Mouse (Mus musculus): ENCODE measurements around the gene Hbq1a. TPM values are rescaled to one million over a fixed set of nuclear protein-coding genes. Genes with fewer than 3 reads are reported as not detected.
"Not testable (repeated sequence)": the region's sequence is repeated elsewhere in the genome, so short reads cannot be mapped to it uniquely, and the experiment has no call there.

The Hbq1a gene
- polyA plus RNA-seq, 1 experiment from 2014 or later = not detected

DNA sequence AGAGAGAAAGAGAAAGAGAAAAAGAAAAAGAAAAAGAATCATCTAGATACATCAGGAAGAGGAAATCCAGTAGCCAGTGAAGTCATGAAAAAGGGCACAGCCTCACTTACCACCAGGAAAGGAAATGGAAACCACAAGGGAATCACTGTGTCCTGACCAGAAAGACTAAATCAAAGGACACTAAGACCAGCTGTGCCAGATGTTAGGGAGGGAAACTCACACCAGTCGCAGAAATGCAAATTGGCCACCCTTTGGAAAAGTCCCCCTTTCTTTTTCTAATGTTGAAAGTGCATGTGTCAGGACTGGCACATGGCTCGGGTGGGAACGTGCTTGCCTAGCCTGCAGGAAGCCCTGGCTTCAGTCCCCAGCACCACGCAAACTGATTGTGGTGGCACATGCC lies 28.7 kb upstream of the Hbq1a start:
- WGBS = 55% methylated on average over 4 of the region's 4 CpGs
- Histone ChIP-seq H3K9me3 (replicated peaks) (no peaks in the 10 kb centered on the region), H3K36me3 (no peaks in the 10 kb centered on the region), H3K4me3 (no peak overlapping the region), H3K4me1 (peaks cover 17% of the 10 kb centered on the region), H3K27me3 (ENCODE audit: low read depth, poor library complexity, severe bottlenecking) (0 out of 2 replicates have a peak, but pooled peaks cover 11% of the 10 kb centered on the region), H3K27ac (replicated peaks) (no peak overlapping the region)
- no peak for DNase-seq (ENCODE audit: low spot score)

DNA sequence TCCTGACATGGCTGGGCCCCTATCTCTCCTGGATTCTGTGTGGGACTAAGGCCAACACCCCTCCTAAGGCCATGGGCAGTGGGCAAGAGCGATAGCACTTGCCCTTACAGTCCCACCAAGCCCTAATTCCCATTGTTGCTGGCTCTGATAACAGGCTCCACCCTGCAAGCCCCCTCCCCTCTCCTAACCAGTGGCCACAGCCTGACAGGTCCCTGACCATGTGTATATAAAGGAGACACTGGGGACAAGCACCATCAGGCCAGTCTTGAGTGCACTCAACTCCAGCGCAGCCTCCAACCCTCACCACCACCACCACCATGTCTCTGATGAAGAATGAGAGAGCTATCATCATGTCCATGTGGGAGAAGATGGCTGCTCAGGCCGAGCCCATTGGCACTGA lies 23.5 kb upstream of the Hbq1a start, which contains the start of gene Hba-x:
Gene Hba-x, plus strand, starts transcription at position 54 of the 400 bp plus-strand sequence.
- H3K27ac ChIP-seq (replicated peaks) = peak within 1 kb of the TSS; percentile 42; the same call in 1 of the 2 replicates
- no peak within 1 kb of the TSS for H3K4me3 ChIP-seq
- WGBS = 72% methylated on average over 3 of the region's 3 CpGs
- no peaks in the 10 kb centered on the region; the same call in 1 of the 2 replicates for H3K4me1 ChIP-seq
- DNase-seq (ENCODE audit: low spot score) = no peak
- no peaks in the 10 kb centered on the region for H3K36me3 ChIP-seq
- peaks cover 41% of the 10 kb centered on the region for H3K27me3 ChIP-seq (ENCODE audit: low read depth, poor library complexity, severe bottlenecking)
- no peaks in the 10 kb centered on the region for H3K9me3 ChIP-seq (replicated peaks)

DNA sequence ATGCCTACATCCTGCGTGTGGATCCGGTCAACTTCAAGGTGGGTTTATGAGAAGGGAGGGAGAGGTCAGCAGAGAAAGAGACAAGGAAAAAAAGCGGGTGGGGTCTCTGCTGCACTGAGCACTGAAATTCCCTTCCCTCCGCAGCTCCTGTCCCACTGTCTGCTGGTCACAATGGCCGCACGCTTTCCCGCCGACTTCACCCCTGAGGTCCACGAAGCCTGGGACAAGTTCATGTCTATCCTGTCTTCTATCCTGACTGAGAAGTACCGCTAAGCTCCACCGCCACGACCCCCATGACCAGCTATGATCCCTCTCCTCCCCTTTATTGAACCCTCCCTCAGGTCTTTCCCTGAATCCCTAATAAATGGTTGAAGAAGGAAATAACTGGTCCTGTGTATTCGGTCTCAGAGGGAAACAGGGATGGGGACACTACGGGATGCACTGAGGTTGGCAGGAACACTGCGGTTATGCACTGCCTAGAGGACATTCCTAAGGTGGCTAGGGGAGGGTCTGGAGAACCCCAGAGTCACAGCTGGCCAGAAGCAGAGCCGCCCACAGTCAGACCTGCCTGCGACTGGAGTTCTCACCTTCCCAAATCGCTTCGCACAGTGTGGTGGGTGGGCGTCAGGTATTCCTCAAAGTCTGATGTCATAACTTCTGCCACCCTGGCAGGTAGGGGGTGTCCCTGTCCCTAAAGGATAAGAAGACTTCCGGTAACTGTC lies 22.0 kb upstream of the Hbq1a start:
- H3K27me3 ChIP-seq (ENCODE audit: low read depth, poor library complexity, severe bottlenecking) = peaks cover 39% of the 10 kb centered on the region
- no peak overlapping the region for H3K4me3 ChIP-seq
- H3K4me1 ChIP-seq = no peaks in the 10 kb centered on the region; the same call in 1 of the 2 replicates
- no peak overlapping the region for H3K27ac ChIP-seq (replicated peaks)
- DNase-seq (ENCODE audit: low spot score) = no peak
- WGBS = 72% methylated on average over 21 of the region's 21 CpGs
- no peaks in the 10 kb centered on the region for H3K36me3 ChIP-seq
- H3K9me3 ChIP-seq (replicated peaks) = no peaks in the 10 kb centered on the region

DNA sequence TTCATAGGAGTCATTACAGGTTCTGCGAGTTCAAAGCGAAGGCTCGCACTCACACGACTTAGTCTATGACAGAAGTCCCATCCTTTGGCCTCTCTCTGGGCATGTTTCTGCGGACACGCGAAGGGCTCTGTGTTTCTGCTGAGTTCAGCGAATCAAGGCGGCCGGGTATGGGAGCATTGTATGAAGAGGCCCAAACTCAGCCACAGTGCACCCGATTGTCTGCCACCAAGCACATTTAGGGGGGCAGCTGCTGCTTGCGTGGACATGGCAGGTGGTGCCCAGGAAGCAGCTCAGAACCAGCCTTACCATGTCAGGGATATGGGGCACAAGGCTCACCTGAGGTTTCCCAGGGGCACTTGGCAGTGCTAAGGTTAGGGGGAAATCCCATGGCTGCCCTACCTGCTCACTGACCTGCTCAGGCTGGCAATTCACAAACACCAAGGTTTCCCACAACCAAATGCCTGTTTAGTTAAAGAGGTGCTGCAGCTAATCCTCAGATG lies 21.4 kb upstream of the Hbq1a start:
- no peaks in the 10 kb centered on the region for H3K9me3 ChIP-seq (replicated peaks)
- no peaks in the 10 kb centered on the region for H3K36me3 ChIP-seq
- no peak for DNase-seq (ENCODE audit: low spot score)
- WGBS = 79% methylated on average over 12 of the region's 12 CpGs
- H3K4me3 ChIP-seq = no peak overlapping the region
- H3K27ac ChIP-seq (replicated peaks) = no peak overlapping the region
- H3K27me3 ChIP-seq (ENCODE audit: low read depth, poor library complexity, severe bottlenecking) = peaks cover 39% of the 10 kb centered on the region
- H3K4me1 ChIP-seq = no peaks in the 10 kb centered on the region; the same call in 1 of the 2 replicates

DNA sequence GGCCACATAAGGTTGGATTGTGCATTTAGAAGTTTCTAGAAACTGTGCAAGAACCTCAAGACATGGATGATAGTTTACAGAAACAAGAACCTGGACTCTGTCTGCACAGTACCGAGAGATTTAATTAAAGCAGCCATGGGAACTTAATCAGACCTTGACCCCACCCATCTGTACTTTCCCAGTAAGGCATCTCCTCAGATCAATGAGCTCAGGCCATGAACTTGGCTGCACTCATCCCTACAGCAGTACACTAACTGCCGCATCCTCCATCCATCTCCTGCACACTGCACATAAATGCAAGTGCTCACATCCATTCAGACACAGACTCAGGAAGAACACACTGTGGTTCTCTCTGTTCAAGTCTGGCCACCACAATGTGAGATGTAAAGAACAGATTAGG lies 19.2 kb upstream of the Hbq1a start:
- no peak overlapping the region for H3K4me3 ChIP-seq

DNA sequence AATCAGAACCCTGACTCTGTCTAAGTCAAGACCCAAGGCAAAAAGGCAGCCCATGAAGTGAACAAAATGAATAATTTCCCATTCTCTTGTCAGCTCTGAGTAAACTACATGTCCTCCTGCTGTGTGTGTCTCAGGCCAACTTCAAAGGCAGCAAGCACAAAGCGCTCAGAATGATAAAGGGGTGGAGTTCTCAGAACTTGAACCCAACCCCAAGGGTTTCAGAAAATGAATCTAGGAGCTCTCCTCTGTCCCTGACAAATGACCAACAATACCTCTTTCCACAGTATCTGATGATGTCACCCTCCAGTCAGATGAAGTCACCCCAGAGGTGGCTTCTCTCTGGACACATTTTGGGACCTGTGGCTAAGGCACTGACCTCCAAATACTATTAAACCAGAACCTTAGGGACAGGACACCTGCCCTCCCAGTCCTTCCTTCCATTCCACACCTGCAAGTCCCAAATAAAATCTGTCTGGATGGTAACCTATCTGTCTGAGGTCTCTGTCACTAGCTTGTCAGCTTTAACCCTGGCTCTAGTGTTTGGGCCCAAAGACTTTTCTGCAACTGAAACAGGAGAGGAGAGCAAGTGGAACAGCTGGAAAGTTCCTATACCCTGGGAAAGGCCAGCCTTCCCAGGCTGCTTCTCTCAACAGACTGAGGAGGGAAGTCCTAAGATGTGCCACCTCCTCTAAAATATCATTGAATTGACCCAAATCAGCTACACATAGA lies 18.3 kb upstream of the Hbq1a start:
- WGBS = 74% methylated on average over 1 of the region's 1 CpGs
- no peaks in the 10 kb centered on the region for H3K9me3 ChIP-seq (replicated peaks)
- no peak for DNase-seq (ENCODE audit: low spot score)

More for the DNA sequence above, 19.2 kb upstream of the Hbq1a start:
- H3K9me3 ChIP-seq (replicated peaks) = no peaks in the 10 kb centered on the region
- no peaks in the 10 kb centered on the region; the same call in 1 of the 2 replicates for H3K4me1 ChIP-seq
- WGBS = 87% methylated on average over 2 of the region's 2 CpGs
- no peak for DNase-seq (ENCODE audit: low spot score)
- H3K36me3 ChIP-seq = no peaks in the 10 kb centered on the region
- peaks cover 39% of the 10 kb centered on the region for H3K27me3 ChIP-seq (ENCODE audit: low read depth, poor library complexity, severe bottlenecking)
- H3K27ac ChIP-seq (replicated peaks) = no peak overlapping the region

DNA sequence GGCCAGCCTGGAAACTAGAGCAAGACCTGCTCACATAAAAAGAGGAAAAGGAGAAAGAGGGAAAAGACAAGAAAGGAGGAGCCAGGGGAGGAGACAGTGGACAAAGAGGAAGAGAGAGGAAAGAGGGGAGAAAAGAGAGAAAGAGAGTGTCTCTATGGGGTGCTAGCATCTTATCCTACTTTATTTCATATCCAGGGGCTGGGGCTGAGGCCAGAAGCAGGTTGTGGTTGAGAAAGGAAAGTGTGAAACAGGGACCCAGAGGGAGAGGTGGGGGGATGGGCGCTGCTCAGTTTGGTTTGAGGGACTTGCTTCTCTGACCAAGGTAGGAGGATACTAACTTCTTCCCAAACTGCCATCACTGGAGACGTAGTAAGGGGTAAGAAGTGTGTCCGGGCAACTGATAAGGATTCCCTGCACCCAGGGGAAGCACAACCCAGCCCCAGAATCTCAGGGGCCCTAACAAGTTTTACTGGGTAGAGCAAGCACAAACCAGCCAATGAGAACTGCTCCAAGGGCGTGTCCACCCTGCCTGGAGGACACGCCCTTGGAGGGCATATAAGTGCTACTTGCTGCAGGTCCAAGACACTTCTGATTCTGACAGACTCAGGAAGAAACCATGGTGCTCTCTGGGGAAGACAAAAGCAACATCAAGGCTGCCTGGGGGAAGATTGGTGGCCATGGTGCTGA lies 16.6 kb upstream of the Hbq1a start, which contains the start of gene Hba-a1:
Gene Hba-a1, plus strand, starts transcription at position 421 of the 687 bp plus-strand sequence.
- not testable (repeated sequence) for H3K9me3 ChIP-seq (replicated peaks); H3K4me1 ChIP-seq; H3K36me3 ChIP-seq; DNase-seq (ENCODE audit: low spot score); H3K4me3 ChIP-seq; H3K27ac ChIP-seq (replicated peaks)
- H3K27me3 ChIP-seq (ENCODE audit: low read depth, poor library complexity, severe bottlenecking) = peaks cover 33% of the 10 kb centered on the region
- WGBS = 56% methylated on average over 1 of the region's 5 CpGs

More for the DNA sequence above, 18.3 kb upstream of the Hbq1a start:
- H3K27me3 ChIP-seq (ENCODE audit: low read depth, poor library complexity, severe bottlenecking) = peaks cover 34% of the 10 kb centered on the region
- H3K27ac ChIP-seq (replicated peaks) = no peak overlapping the region
- no peak overlapping the region for H3K4me3 ChIP-seq
- no peaks in the 10 kb centered on the region; the same call in 1 of the 2 replicates for H3K4me1 ChIP-seq
- H3K36me3 ChIP-seq = no peaks in the 10 kb centered on the region

DNA sequence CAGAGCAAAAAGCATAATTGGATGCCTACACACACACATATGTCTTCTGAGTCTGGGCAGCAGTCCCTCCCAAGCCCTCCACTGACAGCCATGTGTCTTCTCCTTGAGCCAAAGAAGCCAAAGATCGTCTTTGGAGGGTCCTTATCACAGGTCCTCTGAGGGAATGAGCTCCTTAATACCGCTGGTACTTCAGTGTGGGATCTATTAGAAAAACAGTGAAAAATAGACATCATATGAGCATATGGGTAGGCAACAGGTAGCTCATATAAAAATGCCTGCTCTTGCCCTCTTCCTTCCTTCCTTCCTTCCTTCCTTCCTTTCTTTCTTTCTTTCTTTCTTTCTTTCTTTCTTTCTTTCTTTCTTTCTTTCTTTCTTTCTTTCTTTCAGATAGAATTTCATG lies 15.3 kb upstream of the Hbq1a start:
- 61% methylated on average over 2 of the region's 2 CpGs for WGBS
- not testable (repeated sequence) for DNase-seq (ENCODE audit: low spot score); H3K4me3 ChIP-seq

DNA sequence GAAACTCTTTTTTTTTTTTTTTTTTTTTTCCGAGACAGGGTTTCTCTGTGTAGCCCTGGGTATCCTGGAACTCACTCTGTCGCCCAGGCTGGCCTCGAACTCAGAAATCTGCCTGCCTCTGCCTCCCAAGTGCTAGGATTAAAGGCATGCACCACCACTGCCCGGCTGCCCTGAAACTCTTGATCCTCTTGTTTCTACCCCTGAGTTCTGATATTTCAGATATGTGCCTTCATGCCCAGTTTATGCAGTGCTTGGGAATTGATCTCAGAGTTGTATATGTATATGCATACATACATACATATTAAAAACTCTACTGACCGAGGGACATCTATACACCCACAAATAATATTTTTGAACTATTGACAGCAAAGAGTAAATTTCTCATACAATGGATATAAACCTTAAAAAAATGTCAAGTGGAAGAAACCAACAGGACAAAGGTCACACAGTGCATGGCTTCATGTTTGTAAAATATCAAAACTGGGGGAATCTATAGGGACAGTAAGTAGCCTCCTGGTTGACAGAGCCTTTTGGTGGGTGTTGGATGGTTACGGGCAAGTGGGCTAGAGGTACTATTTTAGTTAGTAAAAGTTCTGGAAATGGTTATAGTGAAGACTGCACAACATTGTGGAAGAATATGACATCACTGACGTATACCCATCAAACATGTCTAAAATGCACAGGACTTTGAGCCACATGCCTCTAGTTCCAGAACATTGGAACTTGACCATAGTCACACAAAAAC lies 14.7 kb upstream of the Hbq1a start:
- Histone ChIP-seq H3K9me3 (replicated peaks) (no peaks in the 10 kb centered on the region), H3K27me3 (ENCODE audit: low read depth, poor library complexity, severe bottlenecking) (peaks cover 26% of the 10 kb centered on the region), H3K36me3 (no peaks in the 10 kb centered on the region), H3K27ac (replicated peaks) (no peak overlapping the region), H3K4me3 (no peak overlapping the region), H3K4me1 (no peaks in the 10 kb centered on the region)
- 71% methylated on average over 7 of the region's 7 CpGs for WGBS
- no peak for DNase-seq (ENCODE audit: low spot score)

More for the DNA sequence above, 15.3 kb upstream of the Hbq1a start:
- H3K27ac ChIP-seq (replicated peaks); H3K9me3 ChIP-seq (replicated peaks); H3K4me1 ChIP-seq; H3K36me3 ChIP-seq: not testable (repeated sequence)
- H3K27me3 ChIP-seq (ENCODE audit: low read depth, poor library complexity, severe bottlenecking) = peaks cover 26% of the 10 kb centered on the region

DNA sequence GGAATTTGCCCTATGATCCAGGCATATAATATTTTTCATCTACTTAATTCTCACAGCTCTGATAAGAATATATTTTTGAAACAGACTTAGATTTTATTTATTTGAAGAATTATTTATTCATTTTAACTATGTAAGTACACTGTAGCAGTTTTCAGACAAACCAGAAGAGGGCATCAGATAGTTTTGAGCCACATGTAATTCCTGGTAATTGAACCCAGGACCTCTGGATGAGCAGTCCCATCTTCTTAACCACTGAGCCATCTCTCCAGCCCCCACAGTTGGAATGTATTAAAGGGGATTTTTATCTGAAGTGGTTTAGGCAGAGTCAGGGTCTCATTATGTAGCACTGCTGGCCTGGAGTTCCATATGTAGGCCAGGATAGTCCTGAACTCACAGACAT lies 14.0 kb upstream of the Hbq1a start:
- H3K36me3 ChIP-seq; H3K4me1 ChIP-seq; H3K27ac ChIP-seq (replicated peaks); H3K9me3 ChIP-seq (replicated peaks); DNase-seq (ENCODE audit: low spot score); H3K4me3 ChIP-seq: not testable (repeated sequence)
- peaks cover 21% of the 10 kb centered on the region for H3K27me3 ChIP-seq (ENCODE audit: low read depth, poor library complexity, severe bottlenecking)

DNA sequence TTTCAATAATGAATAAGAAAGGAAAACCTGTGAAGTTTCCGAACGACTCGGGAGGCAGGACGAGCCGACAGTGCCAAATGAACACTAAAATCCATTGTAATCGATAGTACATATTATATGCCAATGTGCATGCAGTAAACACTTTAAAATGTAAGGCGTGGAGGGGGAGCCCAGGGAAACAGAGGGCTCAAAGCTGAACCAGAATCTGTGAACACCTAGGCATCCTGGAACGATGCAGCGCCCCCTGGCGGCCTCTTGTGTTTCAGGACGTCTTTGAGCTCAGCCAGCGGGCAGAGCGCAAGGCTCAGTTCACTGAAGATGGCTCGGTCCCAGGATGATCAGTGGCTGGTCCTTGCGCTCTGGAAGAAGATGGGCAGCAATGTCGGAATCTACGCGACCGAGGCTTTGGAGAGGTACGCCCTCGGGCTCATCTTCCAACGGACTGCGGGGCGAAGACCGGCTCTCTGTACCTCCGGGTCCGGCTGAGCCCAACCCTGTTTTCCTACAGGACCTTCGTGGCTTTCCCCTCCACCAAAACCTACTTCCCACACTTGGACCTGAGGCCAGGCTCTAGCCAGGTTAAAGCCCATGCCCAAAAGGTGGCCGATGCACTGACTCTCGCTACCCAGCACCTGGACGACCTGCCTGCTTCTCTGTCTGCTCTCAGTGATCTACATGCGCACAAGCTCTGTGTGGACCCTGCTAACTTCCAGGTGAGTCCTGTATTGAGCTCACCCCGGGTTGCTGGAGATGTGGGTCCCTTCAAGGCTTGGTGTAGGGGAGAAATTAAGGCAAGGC lies 13.0 kb upstream of the Hbq1a start, which contains the start of gene Hbq1b:
Gene Hbq1b, plus strand, starts transcription at position 271 of the 798 bp plus-strand sequence.
- H3K4me1 ChIP-seq; H3K36me3 ChIP-seq; H3K9me3 ChIP-seq (replicated peaks); H3K27ac ChIP-seq (replicated peaks): not testable (repeated sequence)
- peaks cover 15% of the 10 kb centered on the region for H3K27me3 ChIP-seq (ENCODE audit: low read depth, poor library complexity, severe bottlenecking)
- DNase-seq (ENCODE audit: low spot score) = peak; percentile 67
- peak within 1 kb of the TSS; percentile 45 for H3K4me3 ChIP-seq
- 21% methylated on average over 32 of the region's 33 CpGs for WGBS

Measured in midbrain, embryonic 10.5 days (tissue).